Mouse (Mus musculus): ENCODE results near the gene Arhgef25. TPM values are rescaled to one million over a fixed set of nuclear protein-coding genes. Genes with fewer than 3 reads are reported as not detected.
"Not testable (repeated sequence)": the region's sequence is repeated elsewhere in the genome, so short reads cannot be mapped to it uniquely, and the experiment has no call there.

Gene Arhgef25
- polyA plus RNA-seq, 1 experiment, result 187 TPM

- H3K27ac ChIP-seq (ENCODE audit: insufficient read depth, low read length); H3K4me3 ChIP-seq (ENCODE audit: insufficient read depth, low read length); H3K4me1 ChIP-seq (ENCODE audit: control insufficient read depth, insufficient read depth, low read length): not testable (repeated sequence)
- TF ChIP-seq CTCF (IDR thresholded peaks at IDR 0.05; ENCODE audit: borderline replicate concordance, insufficient read depth, low read length), result peak; percentile 25; the same call in 1 of the 2 replicates
Measured at GRCm38 (mm10) chr10:127134394-127135035, 55.4 kb downstream of the Arhgef25 start.

Other genes starting within 250 kb of the Arhgef25 start
- 152 and 208 TPM in 2 replicates for gene Ctdsp2, start 211.4 kb downstream of the Arhgef25 start, polyA plus RNA-seq (2011; ENCODE audit: insufficient read length, low read depth, missing spikeins)
- gene Avil, start 189.4 kb downstream of the Arhgef25 start, polyA plus RNA-seq (2011; ENCODE audit: insufficient read length, low read depth, missing spikeins), result 0.57 and 1.5 TPM in 2 replicates
- 25.4 and 28.6 TPM in 2 replicates for gene Tsfm, start 159.2 kb downstream of the Arhgef25 start, polyA plus RNA-seq (2011; ENCODE audit: insufficient read length, low read depth, missing spikeins)
- 21.8 and 24.3 TPM in 2 replicates for gene Mettl1, start 148.7 kb downstream of the Arhgef25 start, polyA plus RNA-seq (2011; ENCODE audit: insufficient read length, low read depth, missing spikeins)
- gene Eef1akmt3, start 148.6 kb downstream of the Arhgef25 start, polyA plus RNA-seq (2011; ENCODE audit: insufficient read length, low read depth, missing spikeins), result 2.2 and 3.7 TPM in 2 replicates
- not detected in 2 replicates for gene Cyp27b1, start 141.8 kb downstream of the Arhgef25 start, polyA plus RNA-seq (2011; ENCODE audit: insufficient read length, low read depth, missing spikeins)
- 2.8 and 3.0 TPM in 2 replicates for gene March9, start 129.9 kb downstream of the Arhgef25 start, polyA plus RNA-seq (2011; ENCODE audit: insufficient read length, low read depth, missing spikeins)
- 596 and 724 TPM in 2 replicates for gene Cdk4, start 126.5 kb downstream of the Arhgef25 start, polyA plus RNA-seq (2011; ENCODE audit: insufficient read length, low read depth, missing spikeins)
- gene Tspan31, start 119.8 kb downstream of the Arhgef25 start, polyA plus RNA-seq (2011; ENCODE audit: insufficient read length, low read depth, missing spikeins), result 118 and 143 TPM in 2 replicates
- 0.08 and 0.21 TPM in 2 replicates for gene Agap2, start 114.8 kb downstream of the Arhgef25 start, polyA plus RNA-seq (2011; ENCODE audit: insufficient read length, low read depth, missing spikeins)
- gene Os9, start 69.0 kb downstream of the Arhgef25 start, polyA plus RNA-seq (2011; ENCODE audit: insufficient read length, low read depth, missing spikeins), result 84.1 and 87.6 TPM in 2 replicates
- 28.3 and 39.3 TPM in 2 replicates for gene B4galnt1, start 24.9 kb downstream of the Arhgef25 start, polyA plus RNA-seq (2011; ENCODE audit: insufficient read length, low read depth, missing spikeins)
- 2.2 and 2.8 TPM in 2 replicates for gene Slc26a10, start 9.4 kb downstream of the Arhgef25 start, polyA plus RNA-seq (2011; ENCODE audit: insufficient read length, low read depth, missing spikeins)
- 62.3 and 82.0 TPM in 2 replicates for gene Dtx3, start 5.6 kb upstream of the Arhgef25 start, polyA plus RNA-seq (2011; ENCODE audit: insufficient read length, low read depth, missing spikeins)
- gene Pip4k2c, start 21.5 kb upstream of the Arhgef25 start, polyA plus RNA-seq (2011; ENCODE audit: insufficient read length, low read depth, missing spikeins), result 24.3 and 25.2 TPM in 2 replicates
- 0.80 and 1.6 TPM in 2 replicates for gene Kif5a, start 73.3 kb upstream of the Arhgef25 start, polyA plus RNA-seq (2011; ENCODE audit: insufficient read length, low read depth, missing spikeins)
- 149 and 162 TPM in 2 replicates for gene Dctn2, start 76.3 kb upstream of the Arhgef25 start, polyA plus RNA-seq (2011; ENCODE audit: insufficient read length, low read depth, missing spikeins)
- gene Mbd6, start 98.9 kb upstream of the Arhgef25 start, polyA plus RNA-seq (2011; ENCODE audit: insufficient read length, low read depth, missing spikeins), result 26.4 and 27.2 TPM in 2 replicates
- gene Mars, start 121.7 kb upstream of the Arhgef25 start, polyA plus RNA-seq (2011; ENCODE audit: insufficient read length, low read depth, missing spikeins), result 105 and 110 TPM in 2 replicates
- 0.18 TPM in 1 of 2 replicates, not detected in the other for gene Arhgap9, start 131.9 kb upstream of the Arhgef25 start, polyA plus RNA-seq (2011; ENCODE audit: insufficient read length, low read depth, missing spikeins)
- 0.43 and 0.84 TPM in 2 replicates for gene Gli1, start 151.9 kb upstream of the Arhgef25 start, polyA plus RNA-seq (2011; ENCODE audit: insufficient read length, low read depth, missing spikeins)
- gene Inhbe, start 164.3 kb upstream of the Arhgef25 start, polyA plus RNA-seq (2011; ENCODE audit: insufficient read length, low read depth, missing spikeins), result not detected in 2 replicates
- not detected in 2 replicates for gene Inhbc, start 180.3 kb upstream of the Arhgef25 start, polyA plus RNA-seq (2011; ENCODE audit: insufficient read length, low read depth, missing spikeins)
- 99.2 and 118 TPM in 2 replicates for gene R3hdm2, start 190.2 kb upstream of the Arhgef25 start, polyA plus RNA-seq (2011; ENCODE audit: insufficient read length, low read depth, missing spikeins)

Data from embryonic fibroblast, embryonic 13.5 days (primary cell).